Mouse (Mus musculus): ENCODE data around the gene Anapc10.

- TF ChIP-seq CTCF (IDR thresholded peaks at IDR 0.05; ENCODE audit: low read depth) (no peak), EP300 (optimal IDR thresholded peaks at IDR 0.05) (no peak)
Measured at GRCm38 (mm10) chr8:79680965-79681364, 30.7 kb upstream of the Anapc10 start.
